Mouse (Mus musculus) liver, adult 2 months (tissue): ENCODE measurements around the gene Limd1.

ENCODE experiments used
- CTCF ChIP-seq: fragments of 200-500 bp; IDR thresholded peaks from 2 replicates; pipeline ENCODE4 v1.5.1; 2011; ENCODE audit warnings: low read depth, low read length, control low read depth
- POLR2A ChIP-seq: fragments of 200-500 bp; IDR thresholded peaks from 2 replicates; pipeline ENCODE4 v1.6.1; 2011; ENCODE audit warnings: low read length, control low read depth; ENCODE audit not compliant: insufficient read depth; ENCODE audit errors: extremely low read depth

GRCm38 (mm10) chr9:123509638-123510604 lies 31.4 kb downstream of the Limd1 start:
- TF ChIP-seq CTCF = no peak
- TF ChIP-seq POLR2A = no peak
